Mouse (Mus musculus) forebrain, embryonic 14.5 days (tissue): Measurements from ENCODE around the gene Lsm3. TPM values are rescaled to one million over a fixed set of nuclear protein-coding genes. Genes with fewer than 3 reads are reported as not detected.
"Not testable (repeated sequence)": the region's sequence is repeated elsewhere in the genome, so short reads cannot be mapped to it uniquely, and the experiment has no call there.

Source experiments
- ATAC-seq: fragments of 200-750 bp; cut with Nextera tagmentation; 2 replicates; pipeline ENCODE4 v1.8.0; 2017; ENCODE audit warnings: mild to moderate bottlenecking, moderate library complexity
- DNase-seq: peaks from one replicate; pipeline ENCODE4 v3.0.0-alpha.2; 2015; ENCODE audit warnings: low spot score
- H3K27ac ChIP-seq: fragments of 300-500 bp; sonication (generic); 2 replicates; pipeline ENCODE4 v1.5.1; 2014; ENCODE audit warnings: low read depth, mild to moderate bottlenecking, control low read depth, low read length, moderate library complexity
- H3K27me3 ChIP-seq: fragments of 300-500 bp; sonication (generic); replicated peaks from 2 replicates; pipeline ENCODE4 v1.6.1; 2014; ENCODE audit warnings: low read length, control low read depth, mixed read lengths; ENCODE audit not compliant: control insufficient read depth, insufficient read depth
- H3K36me3 ChIP-seq: fragments of 300-500 bp; sonication (generic); 2 replicates; pipeline ENCODE4 v1.6.1; 2014; ENCODE audit warnings: low read length, control low read depth; ENCODE audit not compliant: control insufficient read depth, insufficient read depth
- H3K4me1 ChIP-seq: fragments of 300-500 bp; sonication (generic); 2 replicates; pipeline ENCODE4 v1.6.1; 2014; ENCODE audit warnings: antibody characterized with exemption, low read length, control low read depth; ENCODE audit not compliant: control insufficient read depth, insufficient read depth
- H3K4me2 ChIP-seq: fragments of 300-500 bp; sonication (generic); 2 replicates; pipeline ENCODE4 v1.6.1; 2014; ENCODE audit warnings: mild to moderate bottlenecking, control low read depth, low read length
- H3K4me3 ChIP-seq: fragments of 300-500 bp; sonication (generic); 2 replicates; pipeline ENCODE4 v1.5.1; 2014; ENCODE audit warnings: low read depth, low read length, control low read depth
- H3K9ac ChIP-seq: fragments of 300-500 bp; sonication (generic); 2 replicates; pipeline ENCODE4 v1.6.1; 2014; ENCODE audit warnings: mild to moderate bottlenecking, low read length, control low read depth, moderate library complexity
- H3K9me3 ChIP-seq: fragments of 300-500 bp; sonication (generic); replicated peaks from 2 replicates; pipeline ENCODE4 v1.6.1; 2016; ENCODE audit warnings: low read length, control low read depth, mixed read lengths; ENCODE audit not compliant: control insufficient read depth
- WGBS: fragments of 180-500 bp; shearing (Covaris S2); extraction: QIAGEN DNeasy Blood & Tissue Kit; methylation state at CpG from one replicate; pipeline ENCODE4 v1.1.7; 2014; 5-methylcytosine and 5-hydroxymethylcytosine counted together
- polyA plus RNA-seq: library from polyadenylated mRNA; unstranded; fragments of >200 nt; fragmentation: Nextera tagmentation; extraction: Ambion mirVana; gene quantifications from 2 replicates; pipeline ENCODE4 v1.2.1, GENCODE M21; 2014

The Lsm3 gene
- polyA plus RNA-seq, result 200 and 264 TPM in 2 replicates

DNA sequence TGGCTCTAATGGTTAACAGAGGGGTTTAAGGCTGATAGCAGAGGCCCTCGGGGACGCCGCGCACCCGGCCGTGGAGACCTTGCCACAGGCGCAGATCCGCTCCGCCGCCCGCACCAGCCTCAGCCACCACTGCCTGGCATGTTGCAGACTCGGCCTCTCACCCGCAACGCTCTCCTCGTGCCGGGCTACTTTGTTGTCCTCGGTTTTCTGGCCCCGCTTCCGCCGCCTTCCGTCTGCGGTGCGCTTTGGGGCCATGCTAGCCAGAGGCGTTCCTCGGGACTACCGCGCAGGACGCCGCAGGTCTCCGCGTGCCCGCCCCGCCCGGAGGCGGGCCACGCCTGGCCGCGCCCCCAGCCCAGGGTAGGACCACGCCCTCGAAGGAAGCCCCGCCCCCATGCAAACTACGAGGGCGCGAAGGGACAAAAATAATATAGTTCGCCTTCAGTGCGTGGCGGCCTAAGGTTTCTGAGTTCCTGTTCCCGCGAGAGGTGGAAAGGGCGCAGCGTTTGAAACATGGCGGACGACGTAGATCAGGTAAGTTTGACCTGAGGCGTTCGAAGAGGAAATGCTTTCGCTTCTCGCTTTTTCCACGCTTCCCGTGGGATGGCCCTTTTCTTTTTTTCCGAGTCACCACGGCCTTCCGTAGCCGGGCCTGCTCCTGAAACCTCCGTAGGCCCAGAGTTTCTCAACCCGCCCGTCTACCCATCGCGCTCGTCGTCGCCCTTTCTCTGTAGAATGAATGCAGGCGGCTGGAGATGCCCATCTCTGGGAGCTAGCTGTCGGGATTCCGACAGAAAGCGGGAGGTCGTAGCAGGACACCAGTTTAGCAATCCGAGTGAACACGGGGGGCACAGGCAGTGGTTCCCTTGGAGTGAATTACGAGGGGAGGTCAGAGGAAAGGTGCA, at the start of gene Lsm3, which contains the start of gene Xpc:
Lsm3 (plus strand) TSS at position 384 of the 905 bp plus-strand sequence.
Xpc (minus strand) TSS at position 344 of the 905 bp plus-strand sequence.
- DNase-seq (peak; percentile 98), ATAC-seq (peak; percentile 99)
- Histone ChIP-seq H3K4me2 (peak within 1 kb of the TSS; percentile 73), H3K9ac (peak within 1 kb of the TSS; percentile 91), H3K27me3 (no peaks in the 10 kb centered on the region), H3K27ac (peak within 1 kb of the TSS; percentile 58; the same call in 1 of the 2 replicates), H3K36me3 (peaks cover 31% of the 10 kb centered on the region), H3K4me1 (peaks cover 11% of the 10 kb centered on the region), H3K9me3 (no peaks in the 10 kb centered on the region), H3K4me3 (peak within 1 kb of the TSS; percentile 64)
- WGBS, result under 1% methylated on average over 80 of the region's 80 CpGs

DNA sequence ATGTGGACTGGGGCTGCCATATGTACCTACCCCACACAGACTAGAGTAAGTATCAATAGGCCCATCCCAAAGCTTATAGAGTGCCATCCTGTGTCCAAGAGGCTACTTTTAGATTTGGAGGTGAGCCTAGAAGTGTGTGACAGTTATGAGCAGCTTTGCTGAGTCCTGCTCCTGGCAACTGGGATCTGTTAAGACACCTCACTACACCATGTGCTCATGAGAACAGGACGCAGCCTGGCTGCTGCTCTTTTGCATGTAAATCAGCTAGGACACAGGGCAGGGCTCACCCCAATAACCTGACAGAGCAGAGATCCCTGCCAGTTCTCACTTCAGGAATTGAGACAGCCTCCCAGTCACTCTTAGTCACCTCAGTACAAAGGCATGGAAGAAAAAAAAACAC, 48.6 kb upstream of the Lsm3 start:
- no peak overlapping the region for H3K4me3 ChIP-seq
- no peaks in the 10 kb centered on the region for H3K27me3 ChIP-seq
- H3K36me3 ChIP-seq, result peaks cover 48% of the 10 kb centered on the region
- no peaks in the 10 kb centered on the region for H3K9me3 ChIP-seq
- H3K4me1 ChIP-seq, result no peaks in the 10 kb centered on the region
- no peak overlapping the region for H3K9ac ChIP-seq
- no peak overlapping the region for H3K4me2 ChIP-seq
- ATAC-seq (no peak), DNase-seq (no peak)
- WGBS, result 96% methylated on average over 1 of the region's 1 CpGs
- H3K27ac ChIP-seq, result no peak overlapping the region

DNA sequence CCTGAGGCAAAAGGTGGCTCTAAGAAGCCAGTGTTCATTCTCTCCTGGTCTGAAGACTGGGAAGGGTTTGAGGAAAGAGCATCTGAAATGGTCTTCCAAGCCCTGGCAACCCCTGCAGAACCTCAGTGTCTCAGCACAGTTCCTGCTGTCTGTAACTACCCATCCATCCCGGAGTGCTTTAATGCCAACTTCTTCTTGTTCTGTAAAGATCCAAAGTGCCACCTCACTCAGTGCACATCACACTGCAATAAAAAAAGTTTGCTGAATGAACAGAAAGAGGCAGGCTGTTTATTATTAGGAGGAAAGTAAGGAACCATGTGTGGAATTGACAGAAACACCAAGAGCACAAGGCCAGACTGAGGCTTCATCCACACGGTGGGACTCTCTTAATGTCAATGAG, 45.0 kb upstream of the Lsm3 start:
- peaks cover 33% of the 10 kb centered on the region for H3K36me3 ChIP-seq
- no peak for DNase-seq
- no peak overlapping the region for H3K27ac ChIP-seq
- WGBS, result 86% methylated on average over 2 of the region's 2 CpGs
- H3K9me3 ChIP-seq, result no peaks in the 10 kb centered on the region
- ATAC-seq, result no peak
- H3K27me3 ChIP-seq, result no peaks in the 10 kb centered on the region
- no peak overlapping the region for H3K9ac ChIP-seq
- peaks cover 11% of the 10 kb centered on the region for H3K4me1 ChIP-seq
- no peak overlapping the region for H3K4me3 ChIP-seq
- no peak overlapping the region for H3K4me2 ChIP-seq

DNA sequence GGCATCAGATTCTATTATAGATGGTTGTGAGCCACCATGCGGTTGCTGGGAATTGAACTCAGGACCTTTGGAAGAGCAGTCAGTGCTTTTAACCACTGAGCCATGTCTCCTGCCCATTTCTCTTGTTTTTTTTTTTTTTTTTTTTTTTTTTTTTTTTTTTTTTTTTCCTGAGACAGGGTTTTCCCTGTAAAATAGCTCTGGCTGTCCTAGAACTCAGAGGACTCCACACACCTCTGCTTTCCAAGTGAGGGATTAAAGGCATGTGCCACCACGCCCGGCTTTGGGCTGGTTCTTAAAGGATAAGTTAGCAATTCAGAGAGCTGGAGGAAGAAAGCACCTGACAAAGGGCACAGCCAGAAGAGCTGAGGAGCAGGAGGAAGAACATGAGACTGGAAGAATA, 44.3 kb upstream of the Lsm3 start:
- H3K9ac ChIP-seq, H3K27me3 ChIP-seq, DNase-seq, H3K4me2 ChIP-seq, ATAC-seq, H3K9me3 ChIP-seq, H3K4me3 ChIP-seq, H3K27ac ChIP-seq: not testable (repeated sequence)
- Histone ChIP-seq H3K36me3 (peaks cover 26% of the 10 kb centered on the region), H3K4me1 (peaks cover 11% of the 10 kb centered on the region)
- 83% methylated on average over 3 of the region's 3 CpGs for WGBS

DNA sequence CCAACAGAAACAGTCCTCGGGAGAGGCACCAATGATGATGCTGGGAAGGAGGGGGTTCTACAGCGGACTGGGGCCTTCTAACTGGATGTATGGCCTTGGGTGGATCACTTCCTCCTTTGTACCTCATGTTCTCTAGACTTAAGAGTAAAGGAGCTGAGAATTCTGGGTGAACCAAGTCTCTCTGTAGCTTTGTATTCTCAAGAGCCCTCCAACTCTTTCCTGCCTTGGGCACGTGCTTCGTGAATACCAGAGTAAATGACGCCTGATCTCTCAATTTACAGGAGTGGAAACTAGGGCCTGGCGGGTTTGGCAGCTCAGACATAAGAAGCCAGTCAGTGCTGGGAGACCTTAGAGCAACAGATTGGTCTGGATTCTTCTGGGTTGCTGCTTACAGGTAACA, 43.4 kb upstream of the Lsm3 start:
- no peaks in the 10 kb centered on the region for H3K9me3 ChIP-seq

DNA sequence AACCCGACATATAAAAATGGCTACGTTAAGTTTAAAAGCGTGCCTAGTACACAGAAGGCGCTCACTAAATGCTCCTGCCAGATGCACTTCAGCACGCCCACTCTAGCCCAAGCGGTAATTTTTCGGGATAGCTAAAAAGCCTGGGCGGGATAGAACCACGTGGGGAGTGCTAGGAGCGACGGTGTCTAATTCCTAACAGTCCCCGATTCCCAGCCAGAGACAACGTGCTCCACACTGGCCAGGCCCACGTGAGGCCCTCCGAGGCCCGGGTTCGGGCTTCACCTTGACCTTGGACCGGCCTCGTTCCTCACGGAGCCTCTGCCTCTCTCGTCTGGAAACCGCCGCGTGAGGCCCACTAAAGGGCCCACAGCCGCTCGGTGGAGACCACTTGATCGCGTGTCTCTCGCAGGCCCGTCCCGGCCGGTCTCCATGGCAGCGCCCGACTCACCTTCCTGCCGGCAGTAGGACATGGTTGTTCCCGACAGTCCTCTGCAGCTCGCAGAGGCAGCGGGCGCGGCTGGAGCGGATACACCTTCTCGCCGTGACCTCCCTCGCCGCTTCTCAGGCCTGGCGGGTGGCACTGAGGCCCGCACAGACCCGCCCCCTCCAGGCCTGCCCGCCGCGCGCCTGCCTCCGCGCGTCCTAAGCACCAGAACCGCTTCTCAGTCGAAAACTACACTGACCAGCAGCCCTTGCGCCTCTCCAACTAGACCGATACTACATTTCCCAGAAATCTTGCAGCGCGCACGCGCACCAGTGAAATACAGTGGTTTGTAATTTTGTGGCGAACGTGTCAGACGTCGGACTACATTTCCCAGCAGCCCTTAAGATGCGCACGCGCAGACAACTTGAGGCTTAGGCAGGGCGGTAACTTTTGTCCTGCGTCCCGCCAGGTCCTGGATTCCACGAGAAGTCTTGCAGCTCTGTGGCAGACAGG, 42.6 kb upstream of the Lsm3 start, which contains the start of the genes Chchd4 and Tmem43:
Chchd4 (minus strand) TSS at position 679 of the 937 bp plus-strand sequence.
Tmem43 (plus strand) TSS at position 836 of the 937 bp plus-strand sequence.
- Histone ChIP-seq H3K4me1 (peaks cover 11% of the 10 kb centered on the region), H3K9ac (peak within 1 kb of the TSS; percentile 80), H3K27me3 (no peaks in the 10 kb centered on the region), H3K9me3 (no peaks in the 10 kb centered on the region), H3K27ac (no peak within 1 kb of the TSS), H3K36me3 (peaks cover 28% of the 10 kb centered on the region), H3K4me3 (peak within 1 kb of the TSS; percentile 84), H3K4me2 (peak within 1 kb of the TSS; percentile 82)
- ATAC-seq, result peak; percentile 97
- WGBS, result under 1% methylated on average over 74 of the region's 74 CpGs
- peak; percentile 100 for DNase-seq

More for the DNA sequence above, 43.4 kb upstream of the Lsm3 start:
- Histone ChIP-seq H3K36me3 (peaks cover 24% of the 10 kb centered on the region), H3K4me2 (peak overlapping the region; percentile 69), H3K9ac (peak overlapping the region; percentile 70), H3K27me3 (no peaks in the 10 kb centered on the region), H3K4me3 (peak overlapping the region; percentile 84), H3K27ac (no peak overlapping the region), H3K4me1 (peaks cover 11% of the 10 kb centered on the region)
- ATAC-seq (no peak), DNase-seq (no peak)
- 30% methylated on average over 6 of the region's 6 CpGs for WGBS

DNA sequence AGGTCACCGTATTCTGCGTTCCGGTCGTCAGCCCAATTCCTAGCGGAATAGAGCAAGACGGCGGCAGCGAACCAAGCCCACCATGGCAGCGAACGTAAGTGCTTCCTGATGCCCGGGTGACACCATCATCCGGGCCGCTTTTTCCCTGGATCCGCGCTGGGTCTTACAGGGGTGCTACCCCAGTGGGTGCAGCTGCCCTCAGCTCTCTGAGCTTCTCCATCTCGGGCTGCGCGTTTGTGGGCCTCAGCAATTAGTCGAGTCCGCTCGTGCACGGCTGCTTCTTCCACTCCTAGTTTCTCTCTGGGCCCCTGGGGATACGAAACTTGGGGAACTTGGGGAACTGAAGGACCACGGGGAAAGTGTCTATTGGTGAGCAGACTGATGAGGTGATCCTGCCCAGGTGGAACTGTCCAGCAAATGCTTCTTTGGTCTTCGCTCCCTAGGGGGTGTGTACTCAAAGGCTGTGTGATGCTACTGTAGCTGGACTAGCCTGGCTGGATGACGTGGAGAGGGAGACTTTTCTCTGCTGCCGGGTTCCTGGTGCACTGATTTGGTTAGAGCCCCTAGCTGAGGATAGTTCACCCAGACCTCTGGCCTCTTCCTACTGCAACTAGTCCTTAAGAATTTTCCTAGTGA, 41.8 kb upstream of the Lsm3 start:
- Histone ChIP-seq H3K27me3 (no peaks in the 10 kb centered on the region), H3K27ac (no peak overlapping the region), H3K36me3 (peaks cover 32% of the 10 kb centered on the region), H3K4me3 (peak overlapping the region; percentile 84), H3K4me1 (peaks cover 11% of the 10 kb centered on the region), H3K4me2 (peak overlapping the region; percentile 82), H3K9me3 (no peaks in the 10 kb centered on the region), H3K9ac (peak overlapping the region; percentile 80)
- ATAC-seq (peak; percentile 59), DNase-seq (peak; percentile 16)
- WGBS, result under 1% methylated on average over 27 of the region's 27 CpGs
